Comparison of ENCODE assay signal across 8 mouse cellular contexts in genomic region chr11:26489761-26490466, GRCm38 (mm10).
DNase-seq lines count a peak whose midpoint lies in the region; ATAC-seq lines count a peak whose summit lies in the region.

No protein-coding gene starts in this region.

- no peak overlapping the region for H3K9ac ChIP-seq in intestine, embryonic 15.5 days
- H3K9ac ChIP-seq in stomach, embryonic 15.5 days: no peak overlapping the region

- DNase-seq in ZHBTc4 (ENCODE audit: low read depth, low spot score): peak; percentile 9
- DNase-seq in embryo, embryonic 10.5 days (ENCODE audit: low spot score): peak; percentile 85
- peak; percentile 9 for DNase-seq in gastrocnemius, postnatal 25 days
- peak; percentile 59 to 62 for DNase-seq in left cerebral cortex, postnatal 10 days (ENCODE audit: extremely low spot score in 1 of 2, low spot score in 2 of 2)
- peak; percentile 20 for DNase-seq in midbrain, embryonic 10.5 days (ENCODE audit: low spot score)

- H3K4me2 ChIP-seq in intestine, embryonic 15.5 days (replicated peaks): no peak overlapping the region
- peak overlapping the region; percentile 17; the same call in 1 of the 2 replicates for H3K4me2 ChIP-seq in stomach, embryonic 15.5 days

- intact Hi-C loops in left cerebral cortex, postnatal 10 days (cut with DNase I): loop anchor here (10.0 kb wide), 1 partner anchor 285 kb away; no protein-coding TSS in a partner anchor

- H3K9me3 ChIP-seq in intestine, embryonic 15.5 days: no peaks in the 10 kb centered on the region
- no peaks in the 10 kb centered on the region for H3K9me3 ChIP-seq in midbrain, embryonic 10.5 days (replicated peaks)
- H3K9me3 ChIP-seq in stomach, embryonic 15.5 days: no peaks in the 10 kb centered on the region

- H3K4me3 ChIP-seq in intestine, embryonic 15.5 days (replicated peaks): no peak overlapping the region
- no peak overlapping the region for H3K4me3 ChIP-seq in midbrain, embryonic 10.5 days
- H3K4me3 ChIP-seq in stomach, embryonic 15.5 days (replicated peaks): no peak overlapping the region

- no peaks in the 10 kb centered on the region for H3K36me3 ChIP-seq in intestine, embryonic 15.5 days
- peaks cover 4% of the 10 kb centered on the region; the same call in 1 of the 2 replicates for H3K36me3 ChIP-seq in midbrain, embryonic 10.5 days
- H3K36me3 ChIP-seq in stomach, embryonic 15.5 days: no peaks in the 10 kb centered on the region

- no peaks in the 10 kb centered on the region for H3K27me3 ChIP-seq in intestine, embryonic 15.5 days (replicated peaks)
- no peaks in the 10 kb centered on the region for H3K27me3 ChIP-seq in midbrain, embryonic 10.5 days (ENCODE audit: low read depth, poor library complexity, severe bottlenecking)
- no peaks in the 10 kb centered on the region for H3K27me3 ChIP-seq in stomach, embryonic 15.5 days (replicated peaks)

- peak overlapping the region; percentile 44; the same call in 1 of the 2 replicates for H3K27ac ChIP-seq in intestine, embryonic 15.5 days
- no peak overlapping the region for H3K27ac ChIP-seq in midbrain, embryonic 10.5 days (replicated peaks)
- no peak overlapping the region; the same call in 1 of the 2 replicates for H3K27ac ChIP-seq in stomach, embryonic 15.5 days

- WGBS in intestine, embryonic 15.5 days: 28% methylated on average over 12 of the region's 12 CpGs
- 70% methylated on average over 12 of the region's 12 CpGs for WGBS in midbrain, embryonic 10.5 days
- WGBS in stomach, embryonic 15.5 days: 25% methylated on average over 12 of the region's 12 CpGs

- peak; percentile 62; the same call in 1 of the 2 replicates for ATAC-seq in intestine, embryonic 15.5 days
- ATAC-seq in stomach, embryonic 15.5 days (ENCODE audit: insufficient read depth, low FRiP score, low read depth): peak; percentile 71
- no peak for ATAC-seq in megakaryocyte, adult 5-6 weeks (ENCODE audit: poor library complexity, severe bottlenecking)

- peaks cover 6% of the 10 kb centered on the region; the same call in 1 of the 2 replicates for H3K4me1 ChIP-seq in intestine, embryonic 15.5 days (replicated peaks)
- H3K4me1 ChIP-seq in midbrain, embryonic 10.5 days: no peaks in the 10 kb centered on the region
- no peaks in the 10 kb centered on the region for H3K4me1 ChIP-seq in stomach, embryonic 15.5 days

Comparison
In these comparisons a context has a peak if more than half of its experiments do, and no peak if none do; other contexts are left out.
1. DNase-seq: peak in every context shown above with its lines; median percentile 85 in embryo, embryonic 10.5 days; 60 in left cerebral cortex, postnatal 10 days; 20 in midbrain, embryonic 10.5 days; 9 in ZHBTc4; 9 in gastrocnemius, postnatal 25 days.